Mouse (Mus musculus): ENCODE data around the gene Fancg. TPM values are rescaled to one million over a fixed set of nuclear protein-coding genes. Genes with fewer than 3 reads are reported as not detected.

The Fancg gene
- polyA plus RNA-seq (2014; fragmentation: Nextera tagmentation; extraction: Ambion mirVana): 15.6 and 16.6 TPM in 2 replicates

DNA sequence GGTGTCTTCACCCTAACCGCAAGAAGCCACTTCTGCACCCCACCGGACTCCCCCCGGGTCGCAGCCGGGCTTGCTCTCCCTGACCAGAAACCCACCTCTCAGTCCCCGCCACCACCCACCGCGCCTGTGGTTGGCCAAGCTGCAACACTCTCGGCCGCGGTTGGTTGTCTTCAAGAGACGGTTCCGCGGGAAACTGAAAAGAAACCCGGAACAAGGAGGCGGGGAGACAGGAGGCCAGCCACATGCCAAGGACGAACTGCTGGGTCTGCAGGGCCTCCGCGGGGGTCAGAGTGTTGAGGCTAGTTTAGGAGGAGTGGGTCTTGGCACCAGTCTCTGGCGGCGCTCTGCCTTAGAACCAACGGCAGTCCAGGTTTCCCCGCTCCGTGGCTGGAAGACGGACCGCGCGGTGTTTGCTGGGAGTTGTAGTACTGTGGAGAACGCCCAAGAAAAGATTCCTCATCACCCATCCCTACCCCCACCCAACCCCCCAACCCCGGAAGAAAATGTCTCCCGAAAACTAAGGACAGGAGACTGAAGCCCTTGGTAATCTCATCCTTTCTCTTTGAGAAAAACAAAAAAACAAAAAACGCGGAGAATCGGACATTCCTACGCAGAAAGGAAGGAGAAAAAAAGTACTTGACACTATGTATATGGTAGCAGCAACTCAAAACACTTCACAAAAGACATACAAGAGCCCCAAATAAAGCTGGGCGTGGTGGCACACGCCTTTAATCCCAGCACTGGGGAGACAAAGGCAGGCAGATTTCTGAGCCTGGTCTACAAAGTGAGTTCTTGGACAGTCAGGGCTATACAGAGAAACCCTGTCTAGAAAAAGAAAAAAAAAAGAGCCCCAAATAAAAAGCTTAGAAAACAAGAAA, at the start of gene Fancg:
Gene Fancg (minus strand): TSS at position 346 of the 878 bp plus-strand sequence.
- no peaks in the 10 kb centered on the region for H3K9me3 ChIP-seq (ENCODE audit: control insufficient read depth, low read depth, low read length)
- H3K4me1 ChIP-seq (ENCODE audit: control insufficient read depth, insufficient read depth, low read length): peaks cover 5% of the 10 kb centered on the region; the same call in 1 of the 2 replicates
- H3K36me3 ChIP-seq (ENCODE audit: control insufficient read depth, insufficient read depth, low read length): no peaks in the 10 kb centered on the region; the same call in 1 of the 2 replicates
- ATAC-seq (ENCODE audit: insufficient number of reproducible peaks, insufficient read depth, low FRiP score, low read depth): peak; percentile 89
- H3K9ac ChIP-seq (replicated peaks; ENCODE audit: low read depth, low read length): peak within 1 kb of the TSS; percentile 63
- WGBS: 1% methylated on average over 37 of the region's 37 CpGs
- H3K4me3 ChIP-seq (ENCODE audit: low read depth, low read length): peak within 1 kb of the TSS; percentile 71
- no peaks in the 10 kb centered on the region for H3K27me3 ChIP-seq (ENCODE audit: control insufficient read depth, insufficient read depth, low read length)
- H3K27ac ChIP-seq (ENCODE audit: low read length): 0 out of 2 replicates have a peak within 1 kb of the TSS, but pooled peaks have one; percentile 27
- H3K4me2 ChIP-seq (replicated peaks; ENCODE audit: low read depth, low read length): peak within 1 kb of the TSS; percentile 65

DNA sequence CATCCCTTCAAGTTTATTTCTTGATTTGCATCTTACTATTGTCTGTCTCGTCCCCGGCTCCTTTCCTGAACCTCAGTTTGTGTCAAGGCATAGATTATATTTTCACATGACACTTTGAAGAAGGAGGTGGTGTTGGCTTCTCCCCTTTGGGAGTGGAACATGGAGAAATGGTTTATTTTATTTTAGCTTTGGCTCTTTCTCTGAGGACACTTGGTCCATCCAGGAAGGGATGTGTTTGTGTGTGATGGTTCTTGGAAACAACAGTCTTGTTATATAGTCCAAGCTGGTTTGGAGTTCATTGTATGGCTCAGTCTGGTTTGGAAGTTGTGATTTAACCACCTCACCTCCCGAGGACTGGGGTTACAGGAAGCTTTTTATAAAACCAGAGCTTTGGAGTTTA, 49.4 kb upstream of the Fancg start:
- no peaks in the 10 kb centered on the region for H3K36me3 ChIP-seq (ENCODE audit: control insufficient read depth, insufficient read depth, low read length)
- 0 out of 2 replicates have a peak, but pooled peaks cover 3% of the 10 kb centered on the region for H3K4me1 ChIP-seq (ENCODE audit: control insufficient read depth, insufficient read depth, low read length)
- peak overlapping the region; percentile 86 for H3K4me2 ChIP-seq (replicated peaks; ENCODE audit: low read depth, low read length)
- H3K9me3 ChIP-seq (ENCODE audit: control insufficient read depth, low read depth, low read length): no peaks in the 10 kb centered on the region
- H3K4me3 ChIP-seq (ENCODE audit: low read depth, low read length): peak overlapping the region; percentile 70
- no peak for ATAC-seq (ENCODE audit: insufficient number of reproducible peaks, insufficient read depth, low FRiP score, low read depth)
- H3K9ac ChIP-seq (replicated peaks; ENCODE audit: low read depth, low read length): 0 out of 2 replicates have a peak overlapping the region, but pooled peaks have one; percentile 69
- no peaks in the 10 kb centered on the region; the same call in 1 of the 2 replicates for H3K27me3 ChIP-seq (ENCODE audit: control insufficient read depth, insufficient read depth, low read length)
- no peak overlapping the region for H3K27ac ChIP-seq (ENCODE audit: low read length)
- WGBS: 38% methylated on average over 3 of the region's 3 CpGs

DNA sequence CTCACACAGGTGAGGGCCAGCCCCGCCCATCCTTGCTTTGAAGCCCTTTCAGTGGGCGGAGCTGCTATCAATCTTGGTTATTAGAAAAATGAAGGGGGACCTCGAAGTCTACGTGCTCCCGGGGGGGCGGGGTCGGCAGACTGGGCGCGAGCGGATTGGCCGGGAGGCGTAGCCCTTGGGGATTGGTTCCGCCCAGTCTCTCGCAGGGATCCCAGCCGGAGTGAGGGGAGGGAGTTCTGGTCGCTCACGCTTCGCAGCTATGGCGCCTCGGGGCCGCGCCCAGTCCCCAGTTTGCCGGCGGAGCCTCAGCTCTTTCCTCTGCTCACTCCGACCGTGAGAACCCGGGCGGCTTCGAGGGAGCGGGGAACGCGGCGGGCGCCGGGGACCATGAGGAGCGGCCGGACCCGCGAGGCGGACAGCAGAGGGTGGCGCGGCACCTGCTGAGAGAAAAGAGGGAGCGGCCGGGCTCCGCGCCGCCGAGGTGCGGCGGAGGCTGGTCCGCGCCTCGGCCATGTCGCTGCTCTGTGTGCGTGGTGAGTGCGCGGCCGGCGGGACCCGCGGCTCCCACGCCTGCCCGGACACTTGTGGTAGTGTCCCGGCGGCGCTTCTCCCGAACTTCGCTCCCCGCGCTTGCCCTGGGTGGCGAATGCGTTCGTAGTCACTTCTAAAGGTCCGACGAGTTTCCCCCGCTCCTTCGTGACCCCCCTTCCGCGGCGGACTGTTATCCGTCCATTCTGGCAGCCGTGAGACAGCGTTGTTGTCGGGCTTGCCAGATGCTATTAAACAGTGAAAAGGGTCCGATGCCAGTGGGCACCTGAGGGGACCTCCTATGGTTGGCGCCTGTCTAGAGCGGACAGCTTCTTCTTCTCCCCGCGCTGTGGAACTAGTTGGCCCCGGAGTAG, 48.7 kb upstream of the Fancg start, which contains the start of gene Unc13b:
Gene Unc13b (plus strand): TSS at position 201 of the 902 bp plus-strand sequence.
- Histone ChIP-seq H3K9me3 (ENCODE audit: control insufficient read depth, low read depth, low read length) (no peaks in the 10 kb centered on the region), H3K27ac (ENCODE audit: low read length) (peak within 1 kb of the TSS; percentile 67), H3K9ac (replicated peaks; ENCODE audit: low read depth, low read length) (peak within 1 kb of the TSS; percentile 69), H3K27me3 (ENCODE audit: control insufficient read depth, insufficient read depth, low read length) (no peaks in the 10 kb centered on the region; the same call in 1 of the 2 replicates), H3K4me1 (ENCODE audit: control insufficient read depth, insufficient read depth, low read length) (0 out of 2 replicates have a peak, but pooled peaks cover 3% of the 10 kb centered on the region), H3K4me3 (ENCODE audit: low read depth, low read length) (peak within 1 kb of the TSS; percentile 70), H3K4me2 (replicated peaks; ENCODE audit: low read depth, low read length) (peak within 1 kb of the TSS; percentile 86), H3K36me3 (ENCODE audit: control insufficient read depth, insufficient read depth, low read length) (no peaks in the 10 kb centered on the region)
- peak; percentile 99 for ATAC-seq (ENCODE audit: insufficient number of reproducible peaks, insufficient read depth, low FRiP score, low read depth)
- under 1% methylated on average over 87 of the region's 90 CpGs for WGBS

DNA sequence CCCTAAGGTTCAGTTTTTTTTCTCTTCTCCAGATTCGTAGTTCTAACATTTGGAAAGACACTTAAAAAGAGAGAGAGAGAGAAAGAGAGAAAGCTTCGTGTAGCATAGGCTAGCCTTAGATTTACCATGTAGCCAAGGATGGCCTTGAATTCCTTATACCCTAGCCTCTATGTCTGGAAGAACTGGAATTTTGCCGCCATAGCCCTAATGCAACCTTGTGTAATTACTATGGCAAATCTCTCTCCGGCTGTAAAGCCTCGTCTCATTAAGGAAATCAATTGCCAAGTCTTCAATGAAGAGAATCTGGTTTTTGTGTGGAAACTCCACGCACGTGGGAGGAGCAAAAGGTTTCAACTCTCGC, 48.1 kb upstream of the Fancg start:
- no peak overlapping the region for H3K9ac ChIP-seq (replicated peaks; ENCODE audit: low read depth, low read length)
- 0 out of 2 replicates have a peak, but pooled peaks cover 3% of the 10 kb centered on the region for H3K4me1 ChIP-seq (ENCODE audit: control insufficient read depth, insufficient read depth, low read length)
- ATAC-seq (ENCODE audit: insufficient number of reproducible peaks, insufficient read depth, low FRiP score, low read depth): no peak
- no peaks in the 10 kb centered on the region for H3K36me3 ChIP-seq (ENCODE audit: control insufficient read depth, insufficient read depth, low read length)
- no peak overlapping the region for H3K27ac ChIP-seq (ENCODE audit: low read length)
- WGBS: 22% methylated on average over 8 of the region's 8 CpGs
- H3K4me3 ChIP-seq (ENCODE audit: low read depth, low read length): peak overlapping the region; percentile 70
- H3K9me3 ChIP-seq (ENCODE audit: control insufficient read depth, low read depth, low read length): no peaks in the 10 kb centered on the region
- no peaks in the 10 kb centered on the region; the same call in 1 of the 2 replicates for H3K27me3 ChIP-seq (ENCODE audit: control insufficient read depth, insufficient read depth, low read length)
- peak overlapping the region; percentile 86 for H3K4me2 ChIP-seq (replicated peaks; ENCODE audit: low read depth, low read length)

DNA sequence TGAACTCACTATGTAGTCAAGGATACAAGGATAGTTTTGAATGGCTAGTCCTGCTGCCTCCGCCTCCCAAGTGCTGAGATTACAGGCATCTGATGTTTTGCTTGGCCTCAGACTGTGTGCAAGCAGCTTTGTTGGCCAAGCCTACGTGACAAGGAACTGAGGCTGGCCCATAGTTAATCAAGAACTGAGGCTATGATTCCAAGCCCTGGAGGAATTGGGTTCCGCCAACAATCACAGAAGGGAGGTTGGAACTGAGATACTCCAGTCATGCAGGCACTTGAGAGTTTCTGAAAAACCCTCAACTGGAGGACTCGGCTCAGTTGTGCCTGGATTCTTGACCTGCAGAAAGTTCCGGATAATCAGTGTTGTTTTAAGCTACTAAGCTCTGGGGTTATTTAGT, 47.3 kb upstream of the Fancg start:
- 92% methylated on average over 5 of the region's 5 CpGs for WGBS

DNA sequence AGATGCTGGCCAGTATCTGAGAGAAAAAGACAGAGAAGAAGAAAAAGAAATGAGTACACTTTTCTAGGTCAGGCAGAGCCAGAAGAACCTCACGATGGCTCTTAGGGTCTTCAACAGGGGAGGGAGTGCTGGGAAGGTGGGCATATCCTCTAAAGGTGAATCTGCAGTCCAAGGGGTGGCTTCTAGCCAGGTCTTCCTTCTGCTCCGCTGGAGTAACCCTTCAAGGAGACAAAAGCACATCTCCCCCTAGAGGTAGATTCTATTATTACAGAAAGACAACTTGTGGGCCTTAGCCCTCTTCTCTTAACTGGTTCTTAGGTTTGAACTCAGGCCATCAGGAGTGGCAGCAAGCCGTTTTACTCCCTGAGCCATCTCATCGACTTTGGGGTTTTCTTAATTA, 42.3 kb upstream of the Fancg start:
- H3K27ac ChIP-seq (ENCODE audit: low read length): no peak overlapping the region
- H3K4me3 ChIP-seq (ENCODE audit: low read depth, low read length): no peak overlapping the region
- no peak for ATAC-seq (ENCODE audit: insufficient number of reproducible peaks, insufficient read depth, low FRiP score, low read depth)
- H3K36me3 ChIP-seq (ENCODE audit: control insufficient read depth, insufficient read depth, low read length): no peaks in the 10 kb centered on the region
- no peaks in the 10 kb centered on the region for H3K27me3 ChIP-seq (ENCODE audit: control insufficient read depth, insufficient read depth, low read length)
- 14% methylated on average over 4 of the region's 4 CpGs for WGBS
- H3K9ac ChIP-seq (replicated peaks; ENCODE audit: low read depth, low read length): no peak overlapping the region
- H3K4me1 ChIP-seq (ENCODE audit: control insufficient read depth, insufficient read depth, low read length): no peaks in the 10 kb centered on the region
- no peak overlapping the region for H3K4me2 ChIP-seq (replicated peaks; ENCODE audit: low read depth, low read length)
- no peaks in the 10 kb centered on the region for H3K9me3 ChIP-seq (ENCODE audit: control insufficient read depth, low read depth, low read length)

More for the DNA sequence above, 47.3 kb upstream of the Fancg start:
- no peak overlapping the region for H3K9ac ChIP-seq (replicated peaks; ENCODE audit: low read depth, low read length)
- no peaks in the 10 kb centered on the region for H3K9me3 ChIP-seq (ENCODE audit: control insufficient read depth, low read depth, low read length)
- H3K4me2 ChIP-seq (replicated peaks; ENCODE audit: low read depth, low read length): no peak overlapping the region
- no peak overlapping the region for H3K27ac ChIP-seq (ENCODE audit: low read length)
- ATAC-seq (ENCODE audit: insufficient number of reproducible peaks, insufficient read depth, low FRiP score, low read depth): no peak
- H3K27me3 ChIP-seq (ENCODE audit: control insufficient read depth, insufficient read depth, low read length): no peaks in the 10 kb centered on the region; the same call in 1 of the 2 replicates
- H3K4me1 ChIP-seq (ENCODE audit: control insufficient read depth, insufficient read depth, low read length): 0 out of 2 replicates have a peak, but pooled peaks cover 3% of the 10 kb centered on the region
- no peaks in the 10 kb centered on the region for H3K36me3 ChIP-seq (ENCODE audit: control insufficient read depth, insufficient read depth, low read length)
- no peak overlapping the region for H3K4me3 ChIP-seq (ENCODE audit: low read depth, low read length)

DNA sequence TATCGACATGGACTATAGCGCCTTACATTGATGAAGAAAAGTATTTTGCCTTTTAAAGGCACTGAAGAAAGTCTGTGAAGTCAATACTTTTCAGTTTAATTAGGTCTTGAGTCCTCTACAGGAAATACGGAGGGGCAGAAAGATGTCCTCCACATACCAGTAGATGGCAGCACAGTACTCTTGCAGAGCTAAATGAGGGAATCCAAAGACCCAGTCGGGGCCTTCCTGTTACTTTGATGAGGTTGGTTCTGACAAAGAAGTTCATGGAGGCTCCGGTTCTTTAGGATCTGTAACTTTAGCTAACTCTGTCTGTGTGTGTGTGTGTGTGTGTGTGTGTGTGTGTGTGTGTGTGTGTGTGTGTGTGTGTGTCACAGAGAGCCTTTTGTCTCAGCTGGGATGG, 36.9 kb upstream of the Fancg start:
- 6% methylated on average over 5 of the region's 5 CpGs for WGBS
- H3K9me3 ChIP-seq (ENCODE audit: control insufficient read depth, low read depth, low read length): no peaks in the 10 kb centered on the region
- no peak overlapping the region for H3K9ac ChIP-seq (replicated peaks; ENCODE audit: low read depth, low read length)

DNA sequence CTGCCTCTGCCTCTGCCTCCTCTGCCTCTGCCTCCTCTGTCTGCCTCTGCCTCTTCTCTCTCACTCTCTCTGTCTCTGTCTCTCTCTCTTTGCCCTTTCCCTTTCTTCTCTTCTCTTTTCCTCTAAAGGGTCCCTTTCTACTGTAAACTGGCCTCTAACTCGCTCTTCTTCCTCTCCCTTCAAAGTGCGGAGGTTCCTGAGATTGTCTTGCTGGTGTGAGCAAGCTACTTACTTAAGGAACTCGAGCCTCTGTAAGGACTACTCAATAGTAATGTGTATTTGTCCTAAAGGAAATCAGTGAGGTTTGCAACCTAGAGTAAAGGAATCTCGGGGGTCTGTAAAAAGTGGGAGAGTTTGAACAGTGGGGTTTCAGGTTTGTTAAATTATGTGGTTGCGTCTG, 36.3 kb upstream of the Fancg start:
- Histone ChIP-seq H3K9me3 (ENCODE audit: control insufficient read depth, low read depth, low read length) (no peaks in the 10 kb centered on the region), H3K27me3 (ENCODE audit: control insufficient read depth, insufficient read depth, low read length) (no peaks in the 10 kb centered on the region), H3K4me2 (replicated peaks; ENCODE audit: low read depth, low read length) (peak overlapping the region; percentile 10; the same call in 1 of the 2 replicates), H3K36me3 (ENCODE audit: control insufficient read depth, insufficient read depth, low read length) (no peaks in the 10 kb centered on the region), H3K27ac (ENCODE audit: low read length) (no peak overlapping the region), H3K4me3 (ENCODE audit: low read depth, low read length) (no peak overlapping the region), H3K9ac (replicated peaks; ENCODE audit: low read depth, low read length) (no peak overlapping the region), H3K4me1 (ENCODE audit: control insufficient read depth, insufficient read depth, low read length) (peaks cover 19% of the 10 kb centered on the region)
- 51% methylated on average over 5 of the region's 5 CpGs for WGBS
- no peak for ATAC-seq (ENCODE audit: insufficient number of reproducible peaks, insufficient read depth, low FRiP score, low read depth)

More for the DNA sequence above, 36.9 kb upstream of the Fancg start:
- Histone ChIP-seq H3K27me3 (ENCODE audit: control insufficient read depth, insufficient read depth, low read length) (no peaks in the 10 kb centered on the region), H3K4me3 (ENCODE audit: low read depth, low read length) (no peak overlapping the region), H3K36me3 (ENCODE audit: control insufficient read depth, insufficient read depth, low read length) (no peaks in the 10 kb centered on the region), H3K27ac (ENCODE audit: low read length) (no peak overlapping the region), H3K4me1 (ENCODE audit: control insufficient read depth, insufficient read depth, low read length) (peaks cover 19% of the 10 kb centered on the region), H3K4me2 (replicated peaks; ENCODE audit: low read depth, low read length) (0 out of 2 replicates have a peak overlapping the region, but pooled peaks have one; percentile 10)
- ATAC-seq (ENCODE audit: insufficient number of reproducible peaks, insufficient read depth, low FRiP score, low read depth): no peak
